Mouse (Mus musculus): ENCODE results near the gene Nedd4.

DNA sequence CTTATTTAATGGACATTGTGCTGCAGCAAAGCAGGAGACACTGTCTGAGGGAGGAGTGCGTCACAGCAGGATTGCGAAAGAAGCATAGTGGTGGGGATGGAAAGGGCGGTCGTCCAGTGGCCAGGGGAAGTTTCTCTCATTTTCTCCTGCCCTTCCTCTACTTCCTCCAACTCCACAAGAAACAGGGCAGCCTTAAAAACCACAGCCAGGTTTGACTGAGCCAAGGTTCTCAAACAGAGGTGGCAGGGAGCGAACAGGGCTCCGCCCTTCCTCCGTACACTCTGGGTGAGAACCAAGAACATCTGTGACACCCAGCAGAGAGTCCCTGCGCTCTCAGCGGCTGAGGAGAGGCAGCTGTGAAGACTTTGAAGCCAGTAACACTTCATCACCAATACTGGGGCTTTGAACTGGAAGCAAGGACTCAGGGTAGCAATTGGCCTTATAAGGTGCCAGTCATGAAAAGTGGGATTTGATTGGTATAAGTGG lies 135.0 kb downstream of the Nedd4 start:
- TF ChIP-seq CTCF (IDR thresholded peaks at IDR 0.05; ENCODE audit: borderline replicate concordance, extremely low read depth, insufficient read depth, insufficient read length) (no peak), POLR2A (IDR thresholded peaks at IDR 0.05; ENCODE audit: borderline replicate concordance, extremely low read depth, insufficient read depth, insufficient read length, poor library complexity, severe bottlenecking) (no peak)

Measured in brain, embryonic 14.5 days (tissue).